Mouse (Mus musculus): ENCODE data around the gene Ssx9.
"Not testable (repeated sequence)": the region's sequence is repeated elsewhere in the genome, so short reads cannot be mapped to it uniquely, and the experiment has no call there.

Ssx9 gene

GRCm38 (mm10) chrX:8748132-8748531, at the start of gene Ssx9:
Ssx9 (plus strand) TSS chrX:8748432.
- not testable (repeated sequence) for DNase-seq (ENCODE audit: low spot score)

DNA sequence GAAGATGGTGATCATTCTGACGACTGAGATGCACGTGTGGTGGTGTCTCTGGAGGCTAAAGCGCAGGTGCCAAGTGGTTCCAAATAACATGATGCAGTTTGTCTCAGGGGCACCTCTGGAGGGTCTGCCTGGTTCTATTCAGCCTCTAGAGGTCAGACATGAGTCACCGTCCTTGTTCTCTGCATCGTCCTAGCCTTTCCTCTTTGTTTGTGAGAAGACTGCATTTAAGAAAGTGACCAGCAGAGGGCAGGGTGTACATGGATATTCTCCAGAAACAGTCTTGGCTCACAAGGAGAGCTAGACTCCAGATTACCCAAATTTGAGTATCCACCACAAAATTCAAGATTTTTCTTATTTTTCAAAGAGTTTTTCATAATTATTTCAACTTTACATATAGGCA, 15.3 kb upstream of the Ssx9 start:
- DNase-seq (ENCODE audit: low spot score), result no peak

DNA sequence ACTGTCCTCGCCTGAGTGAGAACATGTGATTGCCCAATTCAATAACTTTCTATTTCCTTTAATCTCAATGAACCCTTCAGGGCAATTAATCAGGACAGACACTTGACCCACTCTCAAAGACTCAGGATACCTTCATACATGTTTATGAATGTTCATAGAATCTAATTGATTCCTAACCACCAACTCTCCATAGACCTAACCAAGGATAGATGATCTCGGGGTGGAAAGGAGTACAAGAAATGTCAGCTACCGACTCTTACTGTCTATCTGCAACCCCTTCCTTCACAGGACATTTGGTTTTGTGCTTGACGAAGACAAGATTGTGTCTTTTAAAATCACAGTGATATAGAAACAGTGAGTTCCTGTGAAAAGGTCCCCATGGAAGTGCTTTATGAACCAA, 55.2 kb downstream of the Ssx9 start, which contains the start of gene Ssxb5:
Gene Ssxb5 (plus strand): TSS at position 301 of the 400 bp plus-strand sequence.
- DNase-seq (ENCODE audit: low spot score), result not testable (repeated sequence)
